7 mouse cellular contexts compared by ENCODE assay signal in the genomic region with DNA sequence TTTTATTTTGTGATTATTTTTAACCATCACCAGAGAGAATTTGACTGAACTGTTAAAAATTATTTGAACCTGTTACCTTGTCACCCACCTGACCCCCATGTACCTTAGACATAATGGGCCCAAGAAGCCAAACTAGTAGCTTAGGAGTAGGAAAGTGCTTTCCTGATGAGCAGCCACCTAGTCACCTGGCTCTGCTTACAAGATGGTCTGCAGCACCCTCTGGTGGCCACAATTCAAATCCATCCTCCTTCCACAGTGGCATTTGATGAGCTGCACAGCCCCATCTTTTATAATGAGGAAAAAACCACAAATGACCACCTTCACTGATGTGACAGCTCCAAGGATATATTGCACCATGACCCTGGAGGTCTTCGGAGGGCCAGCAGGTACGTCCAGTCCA. TPM values are rescaled to one million over a fixed set of nuclear protein-coding genes. Genes with fewer than 3 reads are reported as not detected.
DNase-seq lines count a peak whose midpoint lies in the region; ATAC-seq and TF ChIP-seq lines count a peak whose summit lies in the region.

No protein-coding gene starts in this region.

- no peak overlapping the region for H3K27ac ChIP-seq in ES-Bruce4 (ENCODE audit: insufficient read depth, low read length)
- H3K27ac ChIP-seq in kidney, embryonic 14.5 days (ENCODE audit: low read depth, low read length) = no peak overlapping the region
- H3K27ac ChIP-seq in liver, embryonic 11.5 days (ENCODE audit: low read depth, low read length) = no peak overlapping the region

- DNase-seq in CD4-positive helper T cell, adult 2 months (ENCODE audit: low read depth, low spot score) = peak; percentile 8
- DNase-seq in cerebellum, adult 18-20 months = peak; percentile 63 to 68
- peak; percentile 49 for DNase-seq in forelimb bud, embryonic 11.5 days (ENCODE audit: low read depth, low spot score)
- no peak for DNase-seq in liver, embryonic 11.5 days (ENCODE audit: low spot score)
- peak; percentile 66 for DNase-seq in retina, postnatal 1 day

- peaks cover 11% of the 10 kb centered on the region; the same call in 1 of the 2 replicates for H3K36me3 ChIP-seq in ES-Bruce4 (ENCODE audit: control insufficient read depth, insufficient read depth, low read length, poor library complexity, severe bottlenecking)
- H3K36me3 ChIP-seq in kidney, embryonic 14.5 days (ENCODE audit: control insufficient read depth, insufficient read depth, low read length) = peaks cover 36% of the 10 kb centered on the region
- H3K36me3 ChIP-seq in liver, embryonic 11.5 days (ENCODE audit: control insufficient read depth, insufficient read depth, low read length) = peaks cover 13% of the 10 kb centered on the region; the same call in 1 of the 2 replicates

- H3K4me3 ChIP-seq in ES-Bruce4 (ENCODE audit: low read depth, low read length) = no peak overlapping the region
- H3K4me3 ChIP-seq in kidney, embryonic 14.5 days (ENCODE audit: low read length) = no peak overlapping the region
- H3K4me3 ChIP-seq in liver, embryonic 11.5 days (ENCODE audit: low read depth, low read length) = no peak overlapping the region

- H3K9ac ChIP-seq in ES-Bruce4 (ENCODE audit: low read depth, poor library complexity, severe bottlenecking) = no peak overlapping the region
- no peak overlapping the region for H3K9ac ChIP-seq in kidney, embryonic 14.5 days (ENCODE audit: low read depth, low read length)
- no peak overlapping the region for H3K9ac ChIP-seq in liver, embryonic 11.5 days (ENCODE audit: low read depth, low read length)

- no peak for TF ChIP-seq EP300 in ES-Bruce4 (IDR thresholded peaks at IDR 0.05; ENCODE audit: insufficient read depth, low read depth, low read length)

- no peak overlapping the region for H3K4me2 ChIP-seq in kidney, embryonic 14.5 days (replicated peaks; ENCODE audit: low read depth, low read length)
- no peak overlapping the region for H3K4me2 ChIP-seq in liver, embryonic 11.5 days

- 77% methylated on average over 2 of the region's 2 CpGs for WGBS in kidney, embryonic 14.5 days
- WGBS in liver, embryonic 11.5 days = 89% methylated on average over 2 of the region's 2 CpGs

- no peak for TF ChIP-seq POLR2A in ES-Bruce4 (IDR thresholded peaks at IDR 0.05; ENCODE audit: insufficient read depth, low read length)

- no peaks in the 10 kb centered on the region for H3K4me1 ChIP-seq in ES-Bruce4 (ENCODE audit: control insufficient read depth, insufficient read depth, low read length)
- H3K4me1 ChIP-seq in kidney, embryonic 14.5 days (ENCODE audit: control insufficient read depth, insufficient read depth, low read length) = no peaks in the 10 kb centered on the region
- no peaks in the 10 kb centered on the region for H3K4me1 ChIP-seq in liver, embryonic 11.5 days (replicated peaks; ENCODE audit: control insufficient read depth, insufficient read depth, low read length)

- no peaks in the 10 kb centered on the region for H3K27me3 ChIP-seq in ES-Bruce4 (ENCODE audit: control insufficient read depth, insufficient read depth, low read length, poor library complexity, severe bottlenecking)
- no peaks in the 10 kb centered on the region for H3K27me3 ChIP-seq in kidney, embryonic 14.5 days (ENCODE audit: control insufficient read depth, insufficient read depth, low read length)
- no peaks in the 10 kb centered on the region for H3K27me3 ChIP-seq in liver, embryonic 11.5 days (replicated peaks; ENCODE audit: control insufficient read depth, insufficient read depth, low read length)

- H3K9me3 ChIP-seq in ES-Bruce4 (replicated peaks; ENCODE audit: control insufficient read depth, insufficient read depth, low read length, poor library complexity, severe bottlenecking) = peaks cover under 1% of the 10 kb centered on the region; the same call in 1 of the 2 replicates
- H3K9me3 ChIP-seq in kidney, embryonic 14.5 days (ENCODE audit: control insufficient read depth, low read length) = no peaks in the 10 kb centered on the region
- no peaks in the 10 kb centered on the region for H3K9me3 ChIP-seq in liver, embryonic 11.5 days (ENCODE audit: control insufficient read depth, low read length)

- TF ChIP-seq CTCF in ES-Bruce4 (IDR thresholded peaks at IDR 0.05; ENCODE audit: low read depth, low read length) = peak; percentile 75

- ATAC-seq in kidney, embryonic 14.5 days (ENCODE audit: low FRiP score, low TSS enrichment) = peak; percentile 44; the same call in 1 of the 2 replicates
- ATAC-seq in liver, embryonic 11.5 days (replicated peaks; ENCODE audit: low FRiP score) = peak; percentile 47; the same call in 1 of the 2 replicates

RNA-seq across cellular contexts. Expression of gene Ice1, which starts 50.5 kb away (rescaled TPM):
- polyA plus RNA-seq in ES-Bruce4 (2011; ENCODE audit: insufficient read depth, insufficient read length, low read depth, missing spikeins) = 40.2 and 42.3 TPM in 2 replicates
- 25.9 and 36.5 TPM in 2 replicates for polyA plus RNA-seq in kidney, embryonic 14.5 days (2014; fragmentation: Nextera tagmentation; extraction: Ambion mirVana)
- 19.5 and 22.0 TPM in 2 replicates for polyA plus RNA-seq in liver, embryonic 11.5 days (2014; fragmentation: Nextera tagmentation; extraction: Ambion mirVana)
